Mouse (Mus musculus): ENCODE measurements around the gene Lefty1.
"Not testable (repeated sequence)": the region's sequence is repeated elsewhere in the genome, so short reads cannot be mapped to it uniquely, and the experiment has no call there.

Gene Lefty1

GRCm38 (mm10) chr1:180922273-180923048 lies 12.4 kb upstream of the Lefty1 start:
- DNase-seq (ENCODE audit: low spot score): no peak

DNA sequence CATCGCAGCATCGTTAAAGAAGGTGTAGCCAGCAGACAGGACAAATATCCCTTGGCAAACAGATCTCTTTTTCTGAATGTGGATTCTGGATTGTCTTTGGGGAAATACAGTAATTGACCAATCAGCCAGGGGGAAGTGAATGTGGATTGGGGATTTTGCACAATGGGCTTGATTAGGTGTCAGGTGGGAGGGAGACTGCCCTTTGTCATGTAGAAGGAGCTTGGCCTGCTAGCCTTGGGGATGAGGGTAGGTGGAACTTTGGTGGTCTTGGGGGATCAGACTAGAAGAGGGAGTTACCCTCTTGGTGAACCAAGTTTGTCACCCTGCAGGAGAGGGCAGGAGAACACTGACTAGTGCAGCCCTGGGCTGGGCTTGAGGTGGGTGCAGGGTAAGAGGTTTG lies 10.1 kb upstream of the Lefty1 start:
- DNase-seq (ENCODE audit: low spot score): no peak

DNA sequence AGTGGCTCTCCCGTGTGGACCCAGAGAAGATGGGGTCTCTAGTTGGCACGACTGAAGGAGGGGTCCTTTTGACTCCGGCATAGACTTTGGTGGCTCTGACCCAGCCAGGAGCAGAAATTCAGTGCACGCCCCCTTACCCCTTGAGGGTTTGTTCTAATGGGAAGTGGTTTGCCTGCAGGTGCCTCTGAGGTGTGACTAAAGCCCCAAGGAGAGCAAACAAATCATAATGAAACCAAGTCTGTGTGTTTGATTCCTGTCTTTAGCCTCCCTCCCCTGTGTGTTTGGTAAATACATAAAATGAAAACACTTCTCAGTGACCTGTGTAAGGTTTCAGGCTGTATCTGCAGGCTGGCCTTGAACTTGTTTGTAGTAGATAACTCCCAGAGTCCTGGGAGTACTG lies 8.5 kb upstream of the Lefty1 start:
- no peak for DNase-seq (ENCODE audit: low spot score)

GRCm38 (mm10) chr1:180929599-180929998 lies 5.2 kb upstream of the Lefty1 start:
- DNase-seq (ENCODE audit: low spot score): no peak

DNA sequence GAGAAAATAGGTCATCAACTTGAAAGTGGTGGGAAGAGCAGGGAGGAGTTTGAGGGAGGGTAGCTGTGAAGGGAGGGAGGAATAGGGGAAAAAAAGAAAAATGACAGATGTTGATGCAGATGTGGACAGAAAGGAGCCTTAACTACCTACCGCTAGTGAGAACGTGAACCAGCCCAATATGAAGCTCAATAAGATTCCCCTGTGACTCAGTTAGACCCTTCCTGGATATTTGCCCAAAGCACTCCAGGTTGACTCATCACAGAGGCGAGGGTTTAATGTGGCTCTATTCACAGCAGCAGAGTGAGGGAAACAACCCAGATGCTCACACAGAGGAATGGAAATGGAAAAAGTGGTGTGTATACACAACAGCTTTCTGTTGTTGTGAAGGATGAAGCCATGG lies 3.7 kb upstream of the Lefty1 start:
- DNase-seq (ENCODE audit: low spot score): no peak

DNA sequence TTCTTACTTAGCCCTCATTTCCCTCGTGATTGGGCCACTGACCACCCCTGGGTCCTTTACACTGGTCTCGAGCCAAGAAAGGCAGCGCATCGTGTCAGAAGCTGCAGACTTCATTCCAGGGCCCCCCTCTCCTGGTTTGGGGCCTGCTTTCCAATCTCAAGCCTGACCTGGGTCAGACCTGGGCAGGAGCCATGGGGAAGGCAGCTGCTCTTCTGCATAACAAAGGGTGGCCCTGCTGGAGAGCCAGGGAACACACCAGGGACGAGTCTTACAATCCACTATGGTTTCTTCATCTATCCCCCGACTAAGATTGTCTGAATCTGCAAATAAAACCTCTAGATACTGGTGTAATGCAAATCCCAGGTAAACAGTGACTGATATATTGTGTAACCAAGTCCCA lies 1.2 kb upstream of the Lefty1 start:
- no peak for DNase-seq (ENCODE audit: low spot score)

GRCm38 (mm10) chr1:180936610-180937398 lies 2.0 kb downstream of the Lefty1 start:
- not testable (repeated sequence) for DNase-seq (ENCODE audit: low spot score)

DNA sequence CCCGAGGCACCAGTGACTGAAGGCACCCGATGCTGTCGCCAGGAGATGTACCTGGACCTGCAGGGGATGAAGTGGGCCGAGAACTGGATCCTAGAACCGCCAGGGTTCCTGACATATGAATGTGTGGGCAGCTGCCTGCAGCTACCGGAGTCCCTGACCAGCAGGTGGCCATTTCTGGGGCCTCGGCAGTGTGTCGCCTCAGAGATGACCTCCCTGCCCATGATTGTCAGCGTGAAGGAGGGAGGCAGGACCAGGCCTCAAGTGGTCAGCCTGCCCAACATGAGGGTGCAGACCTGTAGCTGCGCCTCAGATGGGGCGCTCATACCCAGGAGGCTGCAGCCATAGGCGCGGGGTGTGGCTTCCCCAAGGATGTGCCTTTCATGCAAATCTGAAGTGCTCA lies 2.8 kb downstream of the Lefty1 start:
- not testable (repeated sequence) for DNase-seq (ENCODE audit: low spot score)

DNA sequence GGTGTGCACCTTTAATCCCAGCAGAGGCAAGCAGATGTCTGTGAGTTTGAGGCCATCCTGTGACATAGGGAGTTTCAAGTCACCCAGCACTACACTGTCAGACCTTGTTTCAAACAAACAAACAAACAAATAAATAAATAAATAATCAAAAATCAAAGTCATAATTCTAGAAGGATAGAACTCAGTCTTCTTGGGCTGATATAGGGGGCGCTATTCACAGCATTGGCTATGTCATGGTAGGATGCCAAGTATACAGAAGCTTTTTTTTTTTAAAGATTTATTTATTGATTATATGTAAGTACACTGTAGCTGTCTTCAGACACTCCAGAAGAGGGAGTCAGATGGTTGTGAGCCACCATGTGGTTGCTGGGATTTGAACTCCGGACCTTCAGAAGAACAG lies 4.0 kb downstream of the Lefty1 start:
- not testable (repeated sequence) for DNase-seq (ENCODE audit: low spot score)

GRCm38 (mm10) chr1:180940776-180941460 lies 6.1 kb downstream of the Lefty1 start:
- DNase-seq (ENCODE audit: low spot score): no peak

DNA sequence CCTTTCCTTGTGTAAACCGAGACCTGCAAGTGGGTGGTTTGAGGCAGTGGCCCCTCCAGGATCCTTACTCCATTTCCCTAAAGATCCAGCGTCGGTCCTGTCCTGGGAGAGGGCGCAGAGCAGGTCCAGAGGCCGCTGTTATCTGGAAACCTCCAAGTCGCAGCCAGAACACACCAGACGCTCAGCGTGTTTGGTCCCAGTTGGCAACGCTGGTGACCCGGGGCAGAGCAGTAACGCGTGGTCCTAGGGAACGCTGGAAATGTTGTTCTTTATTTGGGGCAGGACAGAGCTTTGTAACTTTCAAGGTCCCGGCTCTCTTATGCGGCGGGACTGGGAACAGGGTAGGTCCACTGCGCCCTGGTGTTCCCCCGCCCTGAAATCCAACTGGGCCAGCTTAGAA lies 6.9 kb downstream of the Lefty1 start:
- no peak for DNase-seq (ENCODE audit: low spot score)

GRCm38 (mm10) chr1:180942166-180943031 lies 7.6 kb downstream of the Lefty1 start, which contains the start of gene Tmem63a:
Gene Tmem63a, plus strand, starts transcription at chr1:180942344.
- peak; percentile 56 for DNase-seq (ENCODE audit: low spot score)

DNA sequence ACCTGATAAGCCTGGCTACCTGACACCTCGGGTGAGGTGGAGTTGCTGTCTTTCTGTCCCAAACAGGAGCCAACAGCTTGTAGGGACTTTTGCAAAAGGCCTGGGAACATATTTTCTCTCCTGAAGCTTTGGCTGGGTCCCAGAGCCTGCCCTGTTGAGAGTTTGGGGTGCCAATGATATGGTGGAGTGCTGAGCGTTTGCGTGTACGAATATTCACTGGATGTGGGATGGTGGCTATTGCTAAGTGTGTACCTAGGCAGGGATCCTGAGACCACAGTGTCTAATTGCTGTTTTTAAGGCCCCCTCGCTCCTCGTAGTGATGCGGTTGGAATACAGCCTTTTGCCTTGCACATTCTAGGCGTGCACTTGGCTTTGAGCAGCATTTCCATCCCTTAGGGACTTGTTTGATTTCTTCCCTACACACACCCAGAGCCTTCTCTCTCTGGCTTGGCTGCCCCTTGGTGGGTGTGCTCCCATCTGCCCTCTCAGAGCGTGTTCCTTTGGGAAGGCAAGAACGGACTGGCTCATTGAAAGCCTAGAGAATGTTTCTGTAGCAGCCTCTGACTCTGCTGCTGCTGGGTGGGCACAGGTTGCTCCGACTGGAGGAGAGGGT lies 8.3 kb downstream of the Lefty1 start:
- DNase-seq (ENCODE audit: low spot score): no peak

GRCm38 (mm10) chr1:180943896-180944295 lies 9.1 kb downstream of the Lefty1 start:
- no peak for DNase-seq (ENCODE audit: low spot score)

- no peak for DNase-seq (ENCODE audit: low spot score)
These were observed 9.7 kb downstream of the Lefty1 start for GRCm38 (mm10) chr1:180944553-180944952.

DNA sequence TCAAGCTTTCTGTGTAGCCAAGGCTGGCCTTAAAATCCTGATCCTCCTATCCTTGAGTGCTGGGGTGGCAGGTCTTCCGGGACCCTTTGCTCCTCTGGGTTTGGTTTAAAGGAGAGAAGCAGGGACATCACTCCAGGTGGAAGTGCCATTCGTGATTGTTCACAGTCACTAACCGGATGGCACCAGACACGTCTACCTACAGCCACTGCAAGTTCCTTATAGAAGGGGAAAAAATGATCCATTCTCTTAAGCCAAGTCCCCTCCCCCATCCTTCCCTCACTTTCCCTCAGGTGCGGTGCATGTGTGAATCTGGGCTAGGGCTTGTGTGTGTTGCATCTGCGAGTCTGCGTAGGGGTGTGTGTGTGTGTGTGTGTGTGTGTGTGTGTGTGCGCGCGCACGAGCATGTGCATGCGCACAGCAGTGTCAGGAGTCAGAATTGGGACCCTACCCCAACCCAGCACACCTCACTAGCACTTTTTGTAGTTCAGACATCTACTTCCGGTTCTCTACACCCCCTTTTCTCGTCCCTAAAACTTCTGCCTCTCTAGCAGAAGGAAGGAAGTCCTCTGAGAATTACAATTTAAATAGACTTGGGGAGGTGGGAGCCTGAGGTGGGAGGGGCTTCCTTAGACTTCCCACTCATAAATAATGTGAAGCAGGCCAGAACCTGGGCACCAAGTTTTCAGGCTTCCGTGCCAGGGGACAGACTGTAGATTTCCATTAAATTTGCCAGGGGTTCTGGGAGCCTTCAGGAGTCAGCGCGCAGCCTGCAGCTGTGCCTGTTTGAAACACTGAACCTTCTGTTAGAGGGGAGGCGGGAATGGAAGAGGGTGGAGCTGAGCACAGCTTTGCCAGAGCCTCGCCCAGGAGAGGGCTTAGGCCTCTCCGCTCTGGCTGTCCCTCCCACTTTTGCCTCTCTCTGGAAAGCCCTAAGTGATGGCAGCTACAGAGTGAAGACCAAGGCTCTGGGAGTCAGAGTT lies 10.5 kb downstream of the Lefty1 start:
- DNase-seq (ENCODE audit: low spot score): peak; percentile 76

- no peak for DNase-seq (ENCODE audit: low spot score)
These were observed 11.6 kb downstream of the Lefty1 start for GRCm38 (mm10) chr1:180946448-180946847.

DNA sequence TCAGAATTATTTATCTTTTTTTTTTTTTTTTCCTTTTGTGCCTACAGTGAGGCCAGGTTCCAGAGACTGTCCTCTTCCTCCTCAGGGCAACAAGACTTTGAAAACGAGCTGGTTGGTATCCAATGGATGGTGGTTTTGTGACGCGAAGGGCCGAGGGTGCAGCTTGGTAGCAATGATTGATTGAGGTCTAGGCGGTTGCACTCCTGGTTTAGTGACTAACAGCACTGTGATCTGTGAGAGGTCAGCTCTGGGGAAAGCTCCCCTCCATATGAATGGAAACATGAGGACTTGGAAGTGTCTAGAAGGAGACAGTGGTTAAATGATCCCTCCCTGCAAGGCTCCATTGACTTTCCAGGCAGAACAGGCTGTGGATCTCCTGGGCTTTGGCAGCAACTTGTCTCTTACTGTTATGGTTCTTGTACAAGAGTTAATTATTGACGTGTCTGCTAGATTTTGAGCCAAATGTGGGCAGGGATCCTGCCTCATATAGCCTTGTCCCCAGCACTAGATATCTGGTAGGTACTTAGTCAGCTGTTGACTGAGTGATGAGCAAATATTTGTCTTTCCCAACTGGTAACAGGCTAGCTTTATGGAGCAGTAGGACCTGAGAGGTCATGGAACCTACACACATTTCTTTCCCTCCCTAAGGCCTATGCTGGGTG lies 17.4 kb downstream of the Lefty1 start:
- DNase-seq (ENCODE audit: low spot score): no peak

DNA sequence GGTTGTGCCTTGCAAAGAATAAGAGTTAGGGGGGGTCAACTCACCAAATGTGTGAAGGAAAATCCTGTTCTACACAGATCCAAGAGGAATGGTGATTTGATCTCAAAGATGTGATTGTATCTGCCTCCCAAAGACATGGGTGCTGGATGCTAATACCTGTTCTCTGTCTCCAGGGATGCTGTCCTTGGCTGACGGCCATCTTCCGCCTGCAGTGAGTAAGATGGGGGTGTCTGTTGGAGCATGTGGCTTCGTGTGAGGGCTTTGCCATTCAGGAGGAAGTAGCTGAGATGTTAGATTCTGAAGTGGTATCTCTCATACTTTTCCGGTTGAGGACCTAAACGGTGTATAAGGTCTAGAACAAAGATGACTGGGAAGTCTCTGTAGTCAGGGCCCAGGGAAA lies 18.0 kb downstream of the Lefty1 start:
- no peak for DNase-seq (ENCODE audit: low spot score)

GRCm38 (mm10) chr1:180956401-180956800 lies 21.6 kb downstream of the Lefty1 start:
- no peak for DNase-seq (ENCODE audit: low spot score)

Measured in c-Kit-positive CD71-positive TER-119-positive erythroid progenitor cells, embryonic 14.5 days (primary cell).